Mouse (Mus musculus): Measurements from ENCODE around the gene Pllp.

- TF ChIP-seq POLR2A (IDR thresholded peaks at IDR 0.05; ENCODE audit: borderline replicate concordance, insufficient read depth, low read length) = no peak
- TF ChIP-seq CTCF (IDR thresholded peaks at IDR 0.05; ENCODE audit: borderline replicate concordance, insufficient read depth, low read depth, low read length) = no peak
Measured at GRCm38 (mm10) chr8:94744972-94745371, 48.9 kb upstream of the Pllp start.
